Mouse (Mus musculus): ENCODE results near the gene She. TPM values are rescaled to one million over a fixed set of nuclear protein-coding genes. Genes with fewer than 3 reads are reported as not detected.
A peak's percentile ranks its signal among the peaks of the same experiment; 100 is the strongest.
"Not testable (repeated sequence)": the region's sequence is repeated elsewhere in the genome, so short reads cannot be mapped to it uniquely, and the experiment has no call there.

The She gene
- polyA plus RNA-seq, 1 experiment from 2014 or later, result 8.8 TPM

GRCm38 (mm10) chr3:89799476-89799875 lies 31.7 kb upstream of the She start:
- no peaks in the 10 kb centered on the region for H3K36me3 ChIP-seq (ENCODE audit: control insufficient read depth, insufficient read depth, low read length)
- H3K9me3 ChIP-seq (ENCODE audit: control insufficient read depth, low read length), result no peaks in the 10 kb centered on the region
- no peaks in the 10 kb centered on the region for H3K4me1 ChIP-seq (replicated peaks; ENCODE audit: control insufficient read depth, insufficient read depth, low read length)
- no peak overlapping the region for H3K4me3 ChIP-seq (ENCODE audit: low read length)
- peak overlapping the region; percentile 28; the same call in 1 of the 2 replicates for H3K4me2 ChIP-seq (ENCODE audit: low read depth, low read length)
- H3K9ac ChIP-seq (ENCODE audit: low read length), result peak overlapping the region; percentile 42; the same call in 1 of the 2 replicates
- no peaks in the 10 kb centered on the region for H3K27me3 ChIP-seq (ENCODE audit: control insufficient read depth, insufficient read depth, low read depth, low read length)
- no peak overlapping the region for H3K27ac ChIP-seq (ENCODE audit: low read length)
- no peak for ATAC-seq (ENCODE audit: low read depth)
- WGBS, result 6% methylated on average over 12 of the region's 13 CpGs

DNA sequence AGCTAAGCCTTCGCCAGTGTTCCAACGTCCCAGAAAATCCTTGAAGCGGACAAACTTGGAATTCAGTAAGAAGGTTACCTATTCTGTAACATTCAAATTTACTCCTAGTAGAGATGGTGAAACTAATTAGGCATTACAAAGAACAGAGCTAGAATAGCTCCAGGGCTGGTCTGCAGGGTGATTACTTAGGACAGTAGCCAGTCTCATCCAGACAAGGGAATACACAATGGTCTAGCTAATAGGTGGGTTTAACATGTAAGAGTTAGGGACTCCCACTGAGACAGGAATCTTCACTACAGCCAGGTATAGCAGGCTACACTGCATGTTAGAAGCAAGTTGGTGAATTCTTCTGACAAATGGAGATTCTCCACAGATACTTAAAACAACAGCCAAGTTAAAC lies 31.1 kb upstream of the She start:
- 55% methylated on average over 3 of the region's 3 CpGs for WGBS
- H3K4me1 ChIP-seq (replicated peaks; ENCODE audit: control insufficient read depth, insufficient read depth, low read length); H3K36me3 ChIP-seq (ENCODE audit: control insufficient read depth, insufficient read depth, low read length); H3K9me3 ChIP-seq (ENCODE audit: control insufficient read depth, low read length); H3K27me3 ChIP-seq (ENCODE audit: control insufficient read depth, insufficient read depth, low read depth, low read length); H3K9ac ChIP-seq (ENCODE audit: low read length); H3K4me2 ChIP-seq (ENCODE audit: low read depth, low read length); H3K27ac ChIP-seq (ENCODE audit: low read length); ATAC-seq (ENCODE audit: low read depth); H3K4me3 ChIP-seq (ENCODE audit: low read length): not testable (repeated sequence)

DNA sequence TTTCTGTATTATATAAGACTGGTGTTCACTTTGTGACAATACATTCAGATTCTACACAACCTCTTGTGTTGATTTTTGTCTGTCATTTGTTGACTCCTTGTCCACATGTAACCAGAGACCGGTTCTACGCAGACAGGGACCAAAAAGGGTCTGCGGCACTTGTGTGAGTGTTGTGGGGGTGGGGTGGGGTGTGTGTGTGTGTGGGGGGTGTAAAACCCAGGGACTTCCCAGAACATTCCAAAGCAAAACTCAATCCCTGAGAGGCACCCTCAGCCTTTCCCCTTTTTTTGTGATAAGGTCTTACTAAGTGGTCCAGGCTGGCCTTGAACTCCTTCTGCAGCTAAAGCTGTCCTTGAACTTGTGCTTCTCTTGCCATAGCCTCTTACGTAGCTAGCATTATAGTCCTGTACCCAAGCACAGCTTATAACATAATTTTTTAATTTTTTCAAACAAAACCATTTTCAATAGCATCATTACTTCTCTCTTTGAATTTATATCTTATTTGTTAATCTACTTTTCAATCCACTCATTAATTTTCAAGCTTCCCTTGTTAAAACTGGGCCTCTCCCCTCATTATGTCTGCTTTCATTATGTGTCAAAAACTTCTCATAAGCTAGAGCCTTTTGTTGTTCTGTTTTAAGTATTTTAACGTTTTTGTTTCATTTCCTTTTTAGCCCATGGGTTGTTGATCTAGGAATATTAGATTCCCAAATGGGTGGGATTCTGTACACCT lies 30.2 kb upstream of the She start:
- WGBS, result 58% methylated on average over 5 of the region's 5 CpGs
- H3K4me3 ChIP-seq (ENCODE audit: low read length), result no peak overlapping the region

GRCm38 (mm10) chr3:89801507-89801847 lies 29.7 kb upstream of the She start:
- WGBS, result 13% methylated on average over 3 of the region's 3 CpGs
- ATAC-seq (ENCODE audit: low read depth), result peak; percentile 65; the same call in 1 of the 2 replicates

More for the DNA sequence above, 30.2 kb upstream of the She start:
- Histone ChIP-seq H3K27ac (ENCODE audit: low read length) (no peak overlapping the region), H3K4me2 (ENCODE audit: low read depth, low read length) (no peak overlapping the region), H3K9ac (ENCODE audit: low read length) (no peak overlapping the region), H3K27me3 (ENCODE audit: control insufficient read depth, insufficient read depth, low read depth, low read length) (no peaks in the 10 kb centered on the region), H3K4me1 (replicated peaks; ENCODE audit: control insufficient read depth, insufficient read depth, low read length) (no peaks in the 10 kb centered on the region), H3K9me3 (ENCODE audit: control insufficient read depth, low read length) (no peaks in the 10 kb centered on the region), H3K36me3 (ENCODE audit: control insufficient read depth, insufficient read depth, low read length) (no peaks in the 10 kb centered on the region)
- ATAC-seq (ENCODE audit: low read depth), result no peak

DNA sequence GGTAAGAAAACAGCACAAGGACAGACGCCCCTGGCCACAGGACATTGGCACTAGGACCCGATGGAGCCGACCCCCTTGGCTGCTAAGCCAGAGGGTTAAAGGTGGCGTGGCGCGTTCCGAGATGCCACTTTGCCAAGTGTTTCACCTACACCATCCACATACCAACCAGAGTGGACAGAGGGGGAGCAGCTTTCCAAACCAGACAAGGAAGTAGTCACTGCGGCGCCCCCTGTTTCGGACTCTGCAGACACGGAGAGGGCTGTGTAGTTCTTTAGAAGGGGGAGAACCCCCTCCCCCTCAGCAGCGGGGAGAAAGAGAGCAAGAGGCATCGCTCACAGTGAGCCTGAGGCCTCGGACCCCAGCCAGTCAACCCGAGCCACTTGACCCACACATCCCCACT lies 28.3 kb upstream of the She start:
- no peaks in the 10 kb centered on the region for H3K36me3 ChIP-seq (ENCODE audit: control insufficient read depth, insufficient read depth, low read length)
- ATAC-seq (ENCODE audit: low read depth), result no peak
- H3K4me3 ChIP-seq (ENCODE audit: low read length), result no peak overlapping the region
- no peaks in the 10 kb centered on the region for H3K27me3 ChIP-seq (ENCODE audit: control insufficient read depth, insufficient read depth, low read depth, low read length)
- no peaks in the 10 kb centered on the region; the same call in 1 of the 2 replicates for H3K9me3 ChIP-seq (ENCODE audit: control insufficient read depth, low read length)
- H3K4me1 ChIP-seq (replicated peaks; ENCODE audit: control insufficient read depth, insufficient read depth, low read length), result no peaks in the 10 kb centered on the region
- no peak overlapping the region for H3K27ac ChIP-seq (ENCODE audit: low read length)
- 70% methylated on average over 15 of the region's 15 CpGs for WGBS
- no peak overlapping the region for H3K4me2 ChIP-seq (ENCODE audit: low read depth, low read length)
- no peak overlapping the region for H3K9ac ChIP-seq (ENCODE audit: low read length)

More at GRCm38 (mm10) chr3:89801507-89801847, 29.7 kb upstream of the She start:
- H3K4me1 ChIP-seq (replicated peaks; ENCODE audit: control insufficient read depth, insufficient read depth, low read length), result no peaks in the 10 kb centered on the region
- no peaks in the 10 kb centered on the region for H3K27me3 ChIP-seq (ENCODE audit: control insufficient read depth, insufficient read depth, low read depth, low read length)
- no peaks in the 10 kb centered on the region for H3K9me3 ChIP-seq (ENCODE audit: control insufficient read depth, low read length)
- no peak overlapping the region for H3K4me3 ChIP-seq (ENCODE audit: low read length)
- no peak overlapping the region; the same call in 1 of the 2 replicates for H3K27ac ChIP-seq (ENCODE audit: low read length)
- no peaks in the 10 kb centered on the region for H3K36me3 ChIP-seq (ENCODE audit: control insufficient read depth, insufficient read depth, low read length)
- H3K4me2 ChIP-seq (ENCODE audit: low read depth, low read length), result no peak overlapping the region
- H3K9ac ChIP-seq (ENCODE audit: low read length), result no peak overlapping the region

DNA sequence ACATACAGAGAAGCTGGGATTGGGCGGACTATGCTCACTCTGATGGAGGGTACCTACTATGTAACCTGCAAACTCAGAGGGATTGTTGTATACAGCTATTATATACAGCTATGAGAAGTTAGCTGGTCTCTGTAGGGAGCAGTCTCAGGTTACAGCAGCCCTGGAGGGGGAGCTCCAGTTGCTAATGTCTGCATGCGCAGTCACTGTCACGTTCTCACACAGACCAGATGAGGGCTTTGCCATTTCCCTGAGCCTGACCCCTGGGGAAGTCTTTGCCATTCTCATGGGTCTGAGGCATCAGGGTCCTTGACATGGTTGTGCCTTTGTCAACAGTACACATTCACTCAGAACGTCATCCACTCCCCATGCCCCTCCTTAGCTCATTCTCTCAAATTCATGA lies 26.0 kb upstream of the She start:
- ATAC-seq (ENCODE audit: low read depth), result no peak
- no peaks in the 10 kb centered on the region; the same call in 1 of the 2 replicates for H3K9me3 ChIP-seq (ENCODE audit: control insufficient read depth, low read length)
- no peaks in the 10 kb centered on the region for H3K27me3 ChIP-seq (ENCODE audit: control insufficient read depth, insufficient read depth, low read depth, low read length)
- no peak overlapping the region for H3K9ac ChIP-seq (ENCODE audit: low read length)
- H3K4me1 ChIP-seq (replicated peaks; ENCODE audit: control insufficient read depth, insufficient read depth, low read length), result no peaks in the 10 kb centered on the region
- no peaks in the 10 kb centered on the region for H3K36me3 ChIP-seq (ENCODE audit: control insufficient read depth, insufficient read depth, low read length)
- no peak overlapping the region for H3K4me2 ChIP-seq (ENCODE audit: low read depth, low read length)
- whole genome bisulfite sequencing, result 54% methylated on average over 4 of the region's 4 CpGs
- H3K4me3 ChIP-seq (ENCODE audit: low read length), result no peak overlapping the region
- H3K27ac ChIP-seq (ENCODE audit: low read length), result no peak overlapping the region

- H3K9ac ChIP-seq (ENCODE audit: low read length), result no peak overlapping the region
- no peak overlapping the region for H3K4me3 ChIP-seq (ENCODE audit: low read length)
- no peaks in the 10 kb centered on the region for H3K36me3 ChIP-seq (ENCODE audit: control insufficient read depth, insufficient read depth, low read length)
- H3K4me1 ChIP-seq (replicated peaks; ENCODE audit: control insufficient read depth, insufficient read depth, low read length), result no peaks in the 10 kb centered on the region
- no peak overlapping the region for H3K27ac ChIP-seq (ENCODE audit: low read length)
- no peak for ATAC-seq (ENCODE audit: low read depth)
- 87% methylated on average over 2 of the region's 2 CpGs for WGBS
- no peaks in the 10 kb centered on the region for H3K27me3 ChIP-seq (ENCODE audit: control insufficient read depth, insufficient read depth, low read depth, low read length)
- H3K9me3 ChIP-seq (ENCODE audit: control insufficient read depth, low read length), result no peaks in the 10 kb centered on the region; the same call in 1 of the 2 replicates
- H3K4me2 ChIP-seq (ENCODE audit: low read depth, low read length), result no peak overlapping the region
These were observed 24.4 kb upstream of the She start for GRCm38 (mm10) chr3:89806751-89807150.

- no peak for ATAC-seq (ENCODE audit: low read depth)
- no peak overlapping the region for H3K4me2 ChIP-seq (ENCODE audit: low read depth, low read length)
- no peak overlapping the region for H3K9ac ChIP-seq (ENCODE audit: low read length)
- WGBS, result 95% methylated on average over 3 of the region's 3 CpGs
- H3K27me3 ChIP-seq (ENCODE audit: control insufficient read depth, insufficient read depth, low read depth, low read length), result no peaks in the 10 kb centered on the region
- no peaks in the 10 kb centered on the region; the same call in 1 of the 2 replicates for H3K9me3 ChIP-seq (ENCODE audit: control insufficient read depth, low read length)
- H3K36me3 ChIP-seq (ENCODE audit: control insufficient read depth, insufficient read depth, low read length), result no peaks in the 10 kb centered on the region
- no peak overlapping the region for H3K27ac ChIP-seq (ENCODE audit: low read length)
- H3K4me1 ChIP-seq (replicated peaks; ENCODE audit: control insufficient read depth, insufficient read depth, low read length), result no peaks in the 10 kb centered on the region
- no peak overlapping the region for H3K4me3 ChIP-seq (ENCODE audit: low read length)
These were observed 24.0 kb upstream of the She start for GRCm38 (mm10) chr3:89807171-89807570.

DNA sequence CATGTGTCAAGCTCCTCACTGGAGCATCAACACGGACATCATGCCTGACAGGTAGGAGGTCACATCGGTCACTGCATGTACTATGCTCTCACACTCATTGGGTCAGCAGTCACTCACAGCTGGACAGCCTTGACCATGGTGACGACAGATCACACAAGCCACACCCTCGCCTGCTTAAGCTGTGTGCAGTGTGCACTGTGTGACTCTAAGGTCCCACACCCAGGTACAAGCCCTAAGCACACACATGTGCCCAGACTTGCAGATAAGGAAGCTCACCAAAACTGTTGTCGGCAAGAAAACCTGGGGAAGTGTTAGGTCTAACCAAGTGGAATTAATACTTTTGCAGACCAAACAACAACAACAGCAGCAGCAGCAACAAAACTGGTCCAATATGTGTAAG lies 23.3 kb upstream of the She start:
- no peak overlapping the region for H3K4me3 ChIP-seq (ENCODE audit: low read length)
- no peaks in the 10 kb centered on the region for H3K36me3 ChIP-seq (ENCODE audit: control insufficient read depth, insufficient read depth, low read length)
- no peaks in the 10 kb centered on the region; the same call in 1 of the 2 replicates for H3K9me3 ChIP-seq (ENCODE audit: control insufficient read depth, low read length)
- H3K27ac ChIP-seq (ENCODE audit: low read length), result no peak overlapping the region
- H3K27me3 ChIP-seq (ENCODE audit: control insufficient read depth, insufficient read depth, low read depth, low read length), result no peaks in the 10 kb centered on the region
- no peak for ATAC-seq (ENCODE audit: low read depth)
- H3K4me1 ChIP-seq (replicated peaks; ENCODE audit: control insufficient read depth, insufficient read depth, low read length), result no peaks in the 10 kb centered on the region
- H3K4me2 ChIP-seq (ENCODE audit: low read depth, low read length), result no peak overlapping the region
- no peak overlapping the region for H3K9ac ChIP-seq (ENCODE audit: low read length)
- 61% methylated on average over 5 of the region's 5 CpGs for WGBS

Measured in lung, embryonic 16.5 days (tissue).